ENCODE assay signal across 15 mouse cellular contexts in the genomic region with DNA sequence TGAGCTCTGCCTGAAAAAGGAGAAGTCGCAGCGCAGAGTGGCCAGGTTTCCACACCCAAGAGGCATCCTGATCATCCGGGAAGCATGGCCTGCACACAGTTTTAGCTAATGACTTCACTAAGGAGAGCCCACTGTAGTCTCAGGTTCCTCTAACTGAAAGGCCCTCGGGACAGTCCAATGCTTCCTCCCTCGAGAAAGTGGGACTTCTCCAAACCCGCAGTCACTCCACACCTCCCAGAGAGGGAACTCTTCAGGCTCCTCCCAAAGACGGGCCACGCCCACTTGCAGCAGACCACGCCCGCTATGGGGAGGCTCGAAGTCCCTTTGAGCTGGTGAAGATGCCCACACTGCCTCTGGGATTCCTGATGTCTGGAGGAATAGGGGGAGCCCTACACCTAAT. TPM values are rescaled to one million over a fixed set of nuclear protein-coding genes. Genes with fewer than 3 reads are reported as not detected.
DNase-seq lines count a peak whose midpoint lies in the region; ATAC-seq lines count a peak whose summit lies in the region.
"Had no signal": no experiment of that assay in that cellular context is flagged by ENCODE, and none has a peak within 500 bp of the region (broad histone marks: within the 10 kb centered on the region; RNA-seq: fewer than 3 reads in every experiment).

No protein-coding gene starts in this region.

- ATAC-seq in erythroblast, adult 5-6 weeks (replicated peaks; ENCODE audit: low FRiP score, poor library complexity, severe bottlenecking) = peak; percentile 69; the same call in 1 of the 2 replicates
- ATAC-seq: midbrain, embryonic 15.5 days had no signal

- DNase-seq in testis, postnatal 10 days (ENCODE audit: low spot score) = peak; percentile 46
- no peak for DNase-seq in testis, postnatal 14 days (ENCODE audit: low spot score)
- peak; percentile 14 for DNase-seq in lung, postnatal 14 days
- DNase-seq in splenic B cell, adult 2 months (ENCODE audit: low read depth, low spot score) = peak; percentile 57
- no peak for DNase-seq in T-cell, adult 2 months (ENCODE audit: low spot score)
- DNase-seq in adrenal gland, adult 18-20 months (ENCODE audit: low spot score in 2 of 2) = no peak
- DNase-seq in cerebellum, adult 9-11 months = no peak
- DNase-seq: adrenal gland, adult 8-10 months; gastrocnemius, postnatal 25 days; kidney, postnatal 25 days had no signal

- H3K27me3 ChIP-seq in splenic B cell, adult 2 months (ENCODE audit: control insufficient read depth, insufficient read depth, low read length, poor library complexity, severe bottlenecking) = no peaks in the 10 kb centered on the region
- H3K27me3 ChIP-seq: hindbrain, embryonic 13.5 days; limb, embryonic 12.5 days; midbrain, embryonic 15.5 days; stomach, embryonic 15.5 days had no signal

- H3K36me3 ChIP-seq in splenic B cell, adult 2 months (ENCODE audit: control insufficient read depth, insufficient read depth, low read length, poor library complexity, severe bottlenecking) = no peaks in the 10 kb centered on the region
- H3K36me3 ChIP-seq: hindbrain, embryonic 13.5 days; limb, embryonic 12.5 days; midbrain, embryonic 15.5 days; stomach, embryonic 15.5 days had no signal

RNA-seq across cellular contexts. Expression of gene 1700016C15Rik, which starts 48.4 kb away (rescaled TPM):
- not detected in 2 replicates for total RNA-seq in erythroblast, adult 5-6 weeks (2015; ENCODE audit: low replicate concordance)
- not detected in 2 replicates for total RNA-seq in erythroblast, adult 5-6 weeks (2017; ENCODE audit: low replicate concordance)
- total RNA-seq in adrenal gland, adult 18-20 months (2021) = not detected
- total RNA-seq: adrenal gland, adult 8-10 months had no signal

Comparison
In these comparisons a context has a peak if more than half of its experiments do, and no peak if none do; other contexts are left out.
1. DNase-seq: peak in testis, postnatal 10 days (single experiment), lung, postnatal 14 days (single experiment) and splenic B cell, adult 2 months (single experiment); none in testis, postnatal 14 days (single experiment), T-cell, adult 2 months (single experiment), adrenal gland, adult 18-20 months (0 of 2) and cerebellum, adult 9-11 months (single experiment).